Mouse (Mus musculus) thymus, adult 18-20 months (tissue): ENCODE measurements around the gene Dcbld1.
"Not testable (repeated sequence)": the region's sequence is repeated elsewhere in the genome, so short reads cannot be mapped to it uniquely, and the experiment has no call there.

ENCODE experiments used
- DNase-seq, 2 experiments: peaks; one replicate each; pipeline ENCODE4 v3.0.0; 2022; ENCODE audit warnings: mixed read lengths in 2 of 2

Dcbld1 gene

DNA sequence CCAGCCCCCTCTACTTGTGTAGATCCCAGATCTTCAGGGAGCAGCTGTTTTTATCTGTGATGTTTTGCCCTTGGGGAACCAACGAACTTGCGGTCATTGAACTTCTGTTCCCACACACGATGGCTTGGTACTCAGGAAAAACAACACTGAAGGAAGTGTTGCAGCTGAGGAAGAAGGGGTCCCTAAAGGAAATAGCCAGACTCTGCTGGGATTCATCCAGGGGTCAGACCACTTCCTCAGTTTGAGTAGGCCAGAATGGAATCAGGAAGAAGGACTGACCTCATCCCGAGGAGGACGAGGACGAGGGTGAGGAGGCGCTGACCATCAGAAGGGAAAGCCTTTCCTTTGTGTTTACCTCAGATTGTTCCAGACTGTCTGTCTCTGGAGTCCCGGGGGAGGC is 75.8 kb downstream of the Dcbld1 start:
- DNase-seq = no peak

- no peak for DNase-seq
Measured at GRCm38 (mm10) chr10:52319506-52320286, 86.3 kb downstream of the Dcbld1 start.

GRCm38 (mm10) chr10:52321918-52322317 is 88.5 kb downstream of the Dcbld1 start:
- DNase-seq = no peak

DNA sequence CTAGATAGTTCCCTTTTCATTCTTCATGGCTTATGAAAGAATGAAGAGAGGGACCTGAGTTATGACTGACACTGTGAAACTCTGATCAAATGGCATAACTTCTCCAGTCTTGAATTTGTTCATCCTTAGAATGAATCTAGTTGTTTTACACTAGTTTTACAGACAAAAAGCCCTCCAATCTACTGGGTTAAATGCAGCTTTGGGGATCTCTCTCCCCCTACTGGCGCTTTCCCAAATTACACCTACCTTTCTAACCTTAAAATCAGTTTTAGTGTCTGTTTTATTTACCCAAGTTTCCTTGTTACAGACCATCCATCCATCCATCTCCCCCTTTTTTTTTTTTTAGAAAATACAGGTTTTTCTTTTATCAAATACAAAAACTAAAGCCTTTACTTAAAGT is 97.6 kb downstream of the Dcbld1 start:
- no peak for DNase-seq

DNA sequence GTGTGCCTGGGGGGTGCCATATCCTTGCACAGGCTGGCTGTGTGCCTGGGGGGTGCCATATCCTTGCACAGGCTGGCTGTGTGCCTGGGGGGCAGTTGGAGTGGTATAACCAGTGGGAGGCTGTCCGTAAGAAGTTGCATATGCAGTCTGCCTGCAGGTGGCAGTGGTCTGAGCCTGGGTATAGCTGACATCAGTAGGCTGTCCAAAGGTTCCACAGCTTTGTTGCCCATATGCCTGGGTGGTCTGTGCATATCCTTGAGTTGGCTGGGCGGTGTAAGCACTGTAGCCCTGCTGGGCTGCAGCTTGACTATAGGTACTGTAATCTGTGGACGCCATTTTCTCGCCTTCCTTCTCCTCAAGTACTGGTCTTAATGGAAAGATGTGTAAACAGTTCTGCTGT is 109.9 kb downstream of the Dcbld1 start:
- DNase-seq = not testable (repeated sequence)

GRCm38 (mm10) chr10:52353184-52353583 is 119.8 kb downstream of the Dcbld1 start:
- no peak for DNase-seq

DNA sequence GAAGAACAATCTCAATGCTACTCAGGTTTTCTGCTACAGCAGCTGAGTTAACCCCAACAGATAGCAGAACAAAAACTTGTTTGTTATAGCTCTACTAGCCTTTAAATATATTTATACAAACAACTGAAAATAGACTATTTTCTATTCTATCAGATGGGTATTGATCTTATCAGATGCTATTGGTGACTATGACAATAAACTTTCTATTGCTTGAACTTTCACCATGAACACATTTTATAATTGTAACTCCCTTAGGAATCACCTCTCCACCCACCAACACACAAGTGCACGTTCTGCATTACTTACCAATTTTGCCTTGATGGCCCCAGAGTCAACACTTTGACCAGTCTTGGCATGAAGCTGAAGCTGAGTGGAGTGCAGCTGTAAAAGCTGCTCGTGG is 125.0 kb downstream of the Dcbld1 start, which contains the start of gene Gm26741:
Gm26741 (plus strand) TSS at position 301 of the 400 bp plus-strand sequence.
- DNase-seq = no peak

DNA sequence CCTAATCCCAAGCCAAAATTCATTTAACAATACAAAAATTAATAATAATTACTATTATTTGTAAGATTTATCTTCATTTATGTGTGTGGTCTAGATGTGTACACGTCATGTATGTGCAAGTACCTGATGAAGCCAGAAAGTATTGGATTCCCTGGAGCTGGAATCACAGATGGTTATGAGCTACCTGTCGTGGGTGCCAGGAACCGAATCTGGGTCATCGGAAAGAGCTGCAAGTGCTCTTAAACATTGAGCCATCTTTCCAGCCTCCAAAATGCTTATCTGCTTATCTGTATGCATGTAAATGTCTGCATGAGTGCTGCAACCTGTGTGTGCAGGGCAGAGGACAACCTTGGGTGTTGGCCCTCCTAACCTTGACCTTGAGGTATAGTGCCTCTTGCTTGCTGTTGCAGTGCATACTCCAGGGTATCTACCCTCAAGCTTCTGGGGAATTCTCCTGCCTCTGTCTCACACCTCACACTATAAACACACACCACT is 126.9 kb downstream of the Dcbld1 start:
- DNase-seq = no peak

DNA sequence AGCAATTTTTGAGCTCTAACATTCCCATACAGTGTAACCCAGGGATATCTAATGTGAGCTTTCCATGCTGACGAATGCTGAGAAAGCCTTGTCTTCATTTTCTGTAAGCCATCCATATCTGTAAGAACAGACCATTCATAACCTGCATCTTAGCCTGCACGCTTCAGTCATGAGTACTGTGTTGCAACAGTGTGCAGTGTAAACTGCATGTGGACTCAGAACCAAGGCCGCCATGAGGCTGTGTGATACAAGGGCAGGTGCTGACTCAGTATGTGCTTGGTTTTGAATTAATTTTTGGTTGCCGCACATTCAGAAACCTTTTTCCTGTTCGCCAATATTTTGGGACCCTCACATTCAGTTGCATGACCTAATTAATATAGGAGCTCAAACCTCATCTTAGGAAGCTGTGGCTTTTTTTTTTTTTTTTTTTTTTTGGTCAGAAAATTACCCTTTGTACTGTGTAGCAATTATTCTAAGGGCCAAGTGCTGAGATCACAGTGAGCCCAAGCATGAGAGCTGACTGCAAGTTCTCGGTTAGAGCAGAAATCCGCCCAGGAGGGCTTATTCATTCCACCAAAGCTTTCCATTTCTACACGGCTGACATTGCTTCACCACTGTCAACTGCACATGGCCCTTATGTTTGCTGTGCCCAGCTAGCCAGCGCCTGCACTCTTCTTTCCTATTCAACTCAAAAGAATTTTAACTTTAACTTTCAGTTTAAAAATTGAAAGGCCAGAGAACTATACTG is 127.6 kb downstream of the Dcbld1 start:
- DNase-seq = no peak

GRCm38 (mm10) chr10:52368376-52368775 is 135.0 kb downstream of the Dcbld1 start:
- DNase-seq = no peak
